In genomic region chr2:62469551-62469950, GRCm38 (mm10) we compare ENCODE assay signal across 28 mouse cellular contexts. TPM values are rescaled to one million over a fixed set of nuclear protein-coding genes. Genes with fewer than 3 reads are reported as not detected.
A peak's percentile ranks its signal among the peaks of the same experiment; 100 is the strongest.
DNase-seq lines count a peak whose midpoint lies in the region; ATAC-seq and TF ChIP-seq lines count a peak whose summit lies in the region.
"Had no signal": no experiment of that assay in that cellular context is flagged by ENCODE, and none has a peak within 500 bp of the region (broad histone marks: within the 10 kb centered on the region; RNA-seq: fewer than 3 reads in every experiment).

No protein-coding gene starts in this region.

- no peak for ATAC-seq in heart, postnatal 0 days (ENCODE audit: insufficient read depth, low read depth)
- ATAC-seq: forebrain, postnatal 0 days; hindbrain, postnatal 0 days; intestine, embryonic 16.5 days; midbrain, embryonic 15.5 days had no signal

- no peaks in the 10 kb centered on the region for H3K9me3 ChIP-seq in heart, postnatal 0 days (replicated peaks; ENCODE audit: control insufficient read depth, low read length)
- H3K9me3 ChIP-seq: limb, embryonic 10.5 days; liver, embryonic 15.5 days; lung, embryonic 15.5 days; midbrain, embryonic 15.5 days had no signal

- TF ChIP-seq POLR2A in kidney, adult 2 months (IDR thresholded peaks at IDR 0.05; ENCODE audit: low read depth, low read length), result no peak

- no peak overlapping the region for H3K4me3 ChIP-seq in kidney, adult 2 months (ENCODE audit: insufficient read depth, low read depth, low read length)
- no peak overlapping the region for H3K4me3 ChIP-seq in heart, postnatal 0 days (ENCODE audit: low read depth, low read length)
- H3K4me3 ChIP-seq: left cerebral cortex, adult 2 months; limb, embryonic 10.5 days; liver, embryonic 15.5 days; lung, embryonic 15.5 days; midbrain, embryonic 15.5 days had no signal

- no peaks in the 10 kb centered on the region for H3K36me3 ChIP-seq in kidney, adult 2 months (ENCODE audit: control insufficient read depth, insufficient read depth, low read length)
- no peaks in the 10 kb centered on the region for H3K36me3 ChIP-seq in heart, postnatal 0 days (replicated peaks; ENCODE audit: control insufficient read depth, insufficient read depth, low read length)
- H3K36me3 ChIP-seq: limb, embryonic 10.5 days; liver, embryonic 15.5 days; lung, embryonic 15.5 days; midbrain, embryonic 15.5 days had no signal

- H3K27me3 ChIP-seq in kidney, adult 2 months (replicated peaks; ENCODE audit: control insufficient read depth, insufficient read depth, low read length), result no peaks in the 10 kb centered on the region
- no peaks in the 10 kb centered on the region for H3K27me3 ChIP-seq in heart, postnatal 0 days (ENCODE audit: control insufficient read depth, insufficient read depth, low read length)
- H3K27me3 ChIP-seq: liver, embryonic 15.5 days; lung, embryonic 15.5 days; midbrain, embryonic 15.5 days had no signal

- no peak overlapping the region for H3K9ac ChIP-seq in heart, postnatal 0 days (replicated peaks; ENCODE audit: low read depth, low read length)
- H3K9ac ChIP-seq: forebrain, postnatal 0 days; liver, embryonic 15.5 days; lung, embryonic 15.5 days; midbrain, embryonic 15.5 days had no signal

- TF ChIP-seq CTCF in kidney, adult 2 months (conservative IDR thresholded peaks at IDR 0.05; ENCODE audit: insufficient read depth, insufficient read length, low read depth, low read length), result no peak
- no peak for TF ChIP-seq CTCF in heart, postnatal 0 days (IDR thresholded peaks at IDR 0.05; ENCODE audit: low read depth)

- peak; percentile 30 for DNase-seq in kidney, adult 2 months
- no peak for DNase-seq in kidney, postnatal 25 days
- peak; percentile 73 for DNase-seq in fibroblast of lung, adult 2 months (ENCODE audit: low read depth)
- peak; percentile 28 for DNase-seq in heart, postnatal 0 days (ENCODE audit: low spot score)
- DNase-seq in skeletal muscle tissue, adult 2 months (ENCODE audit: low read depth, low spot score), result peak; percentile 20
- DNase-seq in adrenal gland, adult (ENCODE audit: inconsistent age in 2 of 2, low spot score in 1 of 2), result no peak
- no peak for DNase-seq in lung, postnatal 14 days
- DNase-seq: adrenal gland, postnatal 14 days; cerebellum, adult 8-10 months; cerebellum, postnatal 36 days; forebrain, postnatal 0 days; liver; lung, postnatal 4 days; thymus, postnatal 36 days had no signal

- no peak overlapping the region for H3K27ac ChIP-seq in kidney, adult 2 months (ENCODE audit: insufficient read depth, low read depth, low read length)
- no peak overlapping the region for H3K27ac ChIP-seq in heart, postnatal 0 days (ENCODE audit: low read depth)
- H3K27ac ChIP-seq: hindbrain, postnatal 0 days; left cerebral cortex, adult 2 months; limb, embryonic 10.5 days; liver, embryonic 15.5 days; lung, embryonic 15.5 days; midbrain, embryonic 15.5 days had no signal

- no peak overlapping the region for H3K4me2 ChIP-seq in heart, postnatal 0 days (ENCODE audit: low read depth, low read length)
- H3K4me2 ChIP-seq: liver, embryonic 15.5 days; lung, embryonic 15.5 days; midbrain, embryonic 15.5 days had no signal

- TF ChIP-seq EP300 in heart, postnatal 0 days (IDR thresholded peaks at IDR 0.05; ENCODE audit: low read depth), result no peak

- no peaks in the 10 kb centered on the region for H3K4me1 ChIP-seq in kidney, adult 2 months (ENCODE audit: control insufficient read depth, insufficient read depth, low read length)
- H3K4me1 ChIP-seq in heart, postnatal 0 days (ENCODE audit: control insufficient read depth, insufficient read depth), result no peaks in the 10 kb centered on the region
- H3K4me1 ChIP-seq: limb, embryonic 10.5 days; liver, embryonic 15.5 days; midbrain, embryonic 15.5 days had no signal

- 59% methylated on average over 9 of the region's 9 CpGs for WGBS in kidney, adult 2 months
- WGBS in heart, postnatal 0 days, result 51% methylated on average over 9 of the region's 9 CpGs

RNA-seq across cellular contexts. Expression of gene Gcg, which starts 13.9 kb away (rescaled TPM):
- polyA plus RNA-seq in kidney, adult 2 months (2012; rRNA removed), result not detected in 2 replicates
- not detected in 2 replicates for total RNA-seq in heart, postnatal 0 days (2014; rRNA removed; ENCODE audit: low replicate concordance)
- polyA plus RNA-seq in heart, postnatal 0 days (2015; fragmentation: Nextera tagmentation; extraction: Ambion mirVana), result not detected in 2 replicates
- total RNA-seq: adrenal gland, postnatal 14 days; hematopoietic stem cell, adult 5-6 weeks; layer of hippocampus, postnatal 10 days; megakaryocyte-erythroid progenitor cell, adult 5-6 weeks; MEL had no signal
- polyA plus RNA-seq: C2C12; gonadal fat pad, adult 2 months; kidney, embryonic 16.5 days; liver, embryonic 15.5 days had no signal

RNA-seq across cellular contexts. Expression of gene Dpp4, which starts 57.5 kb away (rescaled TPM):
- polyA plus RNA-seq in kidney, adult 2 months (2012; rRNA removed), result 21.4 and 24.0 TPM in 2 replicates
- total RNA-seq in heart, postnatal 0 days (2014; rRNA removed; ENCODE audit: low replicate concordance), result 5.2 and 12.3 TPM in 2 replicates
- polyA plus RNA-seq in heart, postnatal 0 days (2015; fragmentation: Nextera tagmentation; extraction: Ambion mirVana), result 9.7 and 10.4 TPM in 2 replicates
- polyA plus RNA-seq: C2C12 had no signal

Comparison
In these comparisons a context has a peak if more than half of its experiments do, and no peak if none do; other contexts are left out.
1. DNase-seq: peak in kidney, adult 2 months (single experiment), fibroblast of lung, adult 2 months (single experiment), heart, postnatal 0 days (single experiment) and skeletal muscle tissue, adult 2 months (single experiment); none in kidney, postnatal 25 days (0 of 2), adrenal gland, adult (0 of 2) and lung, postnatal 14 days (single experiment).